Mouse (Mus musculus): ENCODE data around the gene Prkar2b.

Gene Prkar2b

DNA sequence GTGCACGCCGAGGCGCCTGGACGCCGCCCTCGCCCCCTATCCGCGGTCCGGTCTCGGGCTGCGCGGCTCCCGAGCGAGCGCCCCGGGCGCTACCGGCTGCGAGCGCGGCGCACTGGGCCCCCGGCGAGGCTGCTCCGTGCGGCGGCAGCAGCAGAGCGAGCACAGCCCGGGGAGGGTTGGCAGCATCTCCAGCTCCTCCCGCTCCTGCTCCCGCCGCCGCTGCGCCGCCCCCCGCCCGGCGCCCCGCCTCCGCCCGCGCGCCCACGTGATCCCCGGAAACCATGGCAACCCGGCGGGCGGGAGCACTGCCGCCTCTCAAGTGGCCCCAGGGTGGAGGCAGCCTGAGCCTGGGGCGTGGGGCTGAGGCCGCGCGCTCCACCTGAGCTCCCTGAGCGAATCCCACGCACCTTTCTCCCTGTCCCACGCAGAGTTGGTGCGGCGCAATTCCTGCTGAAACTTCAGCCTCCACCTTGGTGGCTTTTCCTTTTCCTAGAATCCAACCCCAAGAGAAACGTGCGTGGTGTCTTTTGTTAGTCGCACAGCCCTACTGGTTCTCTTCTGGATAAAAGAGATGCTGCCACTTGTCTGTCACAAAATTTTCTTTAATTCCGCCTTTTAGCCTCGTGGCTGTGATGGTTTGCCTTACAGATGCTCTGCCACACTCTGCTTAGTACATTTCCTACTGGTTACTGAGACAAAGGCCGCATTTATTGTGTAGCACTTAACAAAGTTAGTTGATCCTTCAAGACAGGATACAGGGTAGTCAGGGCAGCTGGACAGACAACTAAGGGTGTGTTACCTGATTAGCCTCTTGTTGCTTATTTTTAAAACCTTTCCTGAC is at the start of gene Prkar2b:
Gene Prkar2b (minus strand): TSS at position 207 of the 841 bp plus-strand sequence.
- peak; percentile 59 for DNase-seq (ENCODE audit: low spot score)

DNA sequence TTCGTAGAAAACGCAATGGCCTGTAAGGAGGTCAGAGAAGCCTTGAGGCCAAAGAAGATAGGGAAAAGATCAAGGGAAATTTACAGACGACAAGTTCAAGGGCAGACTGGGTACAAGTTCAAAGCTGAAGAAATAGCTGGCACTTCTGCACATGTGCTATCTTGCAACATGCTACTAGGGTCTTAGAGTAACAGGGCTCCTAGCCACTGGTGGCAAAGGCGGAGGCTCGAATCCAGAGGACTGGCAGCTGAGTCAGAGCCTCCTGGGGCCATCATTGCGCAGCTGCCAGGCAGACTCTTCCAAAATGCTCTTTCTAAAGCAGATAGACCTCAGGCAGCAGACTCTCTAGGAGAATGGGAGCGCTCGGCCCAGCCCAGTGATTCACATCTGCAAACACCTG is 48.1 kb upstream of the Prkar2b start:
- DNase-seq (ENCODE audit: low spot score) = no peak

- DNase-seq (ENCODE audit: low spot score) = no peak
Observed at GRCm38 (mm10) chr12:32104955-32105521, 43.9 kb upstream of the Prkar2b start.

DNA sequence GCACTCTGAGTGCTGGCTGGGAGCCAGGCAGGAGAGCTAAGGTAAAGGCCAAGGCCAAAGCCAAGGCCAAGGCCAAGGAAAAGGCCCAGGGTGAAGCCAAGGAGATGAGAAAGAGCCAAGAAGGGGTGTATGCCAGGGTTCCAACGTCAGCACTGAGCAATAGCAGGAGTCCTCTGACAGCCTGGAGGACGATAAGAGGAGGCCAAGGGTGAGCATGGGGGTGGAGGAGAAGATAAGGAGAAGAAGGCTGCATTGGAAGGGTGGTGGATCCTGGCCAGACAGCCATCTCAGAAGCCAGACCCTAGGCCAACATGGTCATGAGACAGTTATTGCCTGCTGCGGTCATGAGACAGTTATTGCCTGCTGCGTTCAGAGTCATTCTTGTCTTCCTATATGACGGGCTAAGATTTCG is 43.4 kb upstream of the Prkar2b start:
- DNase-seq (ENCODE audit: low spot score) = no peak

DNA sequence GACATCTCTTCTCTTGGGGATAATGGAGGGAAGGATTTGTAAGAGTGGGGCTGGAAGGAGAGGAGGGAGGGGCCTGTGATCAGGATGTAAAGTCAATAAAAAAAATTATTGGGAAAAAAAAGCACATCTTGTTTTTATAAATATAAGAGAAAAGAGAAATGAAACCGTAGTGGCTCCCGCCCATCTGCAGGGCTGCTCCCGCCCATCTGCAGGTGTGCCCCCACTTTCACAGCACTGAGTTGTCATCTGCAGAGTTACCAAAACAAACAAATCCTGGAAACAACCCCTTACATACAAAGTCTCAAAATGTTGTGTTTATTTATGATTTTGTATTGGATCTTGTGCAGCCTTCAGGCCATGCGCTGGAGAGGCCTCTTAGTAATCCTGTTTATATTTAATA is 40.2 kb upstream of the Prkar2b start:
- no peak for DNase-seq (ENCODE audit: low spot score)

DNA sequence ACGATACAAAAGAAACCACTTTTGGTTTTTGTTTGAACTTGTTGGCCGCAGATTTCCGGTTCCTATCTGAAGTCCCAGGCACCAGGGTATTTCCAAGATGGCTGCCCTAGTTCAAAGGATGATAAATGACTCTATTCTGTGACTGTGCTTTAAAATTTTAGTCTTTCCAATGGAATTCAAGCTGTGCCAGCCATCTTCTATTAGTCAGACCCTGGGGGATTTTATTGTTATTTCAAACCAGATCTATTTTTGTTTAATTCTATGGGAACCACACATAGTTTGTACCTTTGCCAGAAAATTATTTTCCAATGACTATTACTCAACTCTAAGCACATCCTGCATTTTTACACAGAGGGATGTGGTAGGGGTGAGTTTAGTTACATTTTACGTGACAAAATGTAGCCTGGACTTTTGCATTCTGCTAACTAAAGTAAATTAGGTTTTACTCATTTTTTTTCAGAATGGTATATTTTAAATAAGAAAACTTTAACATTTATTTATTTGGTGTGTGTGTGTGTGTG is 38.6 kb upstream of the Prkar2b start:
- DNase-seq (ENCODE audit: low spot score) = no peak

DNA sequence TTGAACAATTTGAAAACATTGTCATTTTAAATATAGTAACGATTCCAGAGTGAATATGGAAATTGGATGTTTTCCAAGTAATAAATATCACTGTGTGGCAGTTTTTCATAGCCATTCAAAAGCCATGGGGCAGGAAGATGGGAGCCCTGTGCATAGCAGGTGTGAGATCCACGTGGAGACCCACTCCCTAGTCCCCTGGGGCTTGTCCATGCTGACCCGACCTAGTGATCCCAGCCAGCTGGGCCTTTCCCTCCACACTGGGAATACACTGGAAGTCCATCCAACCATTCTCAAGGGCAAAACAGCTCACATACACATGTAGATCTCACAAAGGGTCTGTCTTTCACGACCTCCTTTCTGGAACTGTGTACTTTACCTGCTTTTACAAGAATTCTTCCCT is 37.5 kb upstream of the Prkar2b start:
- DNase-seq (ENCODE audit: low spot score) = no peak

DNA sequence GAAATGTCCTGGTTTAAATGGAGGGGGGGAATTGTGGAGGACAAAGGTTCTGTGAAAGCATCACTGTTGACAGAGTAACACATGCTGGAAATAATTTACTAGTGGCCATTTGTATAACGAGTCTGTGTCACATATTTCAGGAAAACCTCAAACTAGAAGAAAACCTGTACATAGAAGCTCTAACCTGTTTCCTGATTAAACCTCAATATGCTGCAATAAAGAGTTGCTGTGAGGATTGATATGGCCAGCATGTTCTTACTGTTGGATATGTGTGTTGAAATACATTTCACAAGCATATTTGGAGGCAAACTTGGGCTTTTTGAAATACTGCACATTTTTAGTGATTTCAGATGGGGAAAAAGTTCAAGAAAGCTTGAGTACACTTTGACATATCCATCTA is 36.0 kb upstream of the Prkar2b start:
- DNase-seq (ENCODE audit: low spot score) = no peak

DNA sequence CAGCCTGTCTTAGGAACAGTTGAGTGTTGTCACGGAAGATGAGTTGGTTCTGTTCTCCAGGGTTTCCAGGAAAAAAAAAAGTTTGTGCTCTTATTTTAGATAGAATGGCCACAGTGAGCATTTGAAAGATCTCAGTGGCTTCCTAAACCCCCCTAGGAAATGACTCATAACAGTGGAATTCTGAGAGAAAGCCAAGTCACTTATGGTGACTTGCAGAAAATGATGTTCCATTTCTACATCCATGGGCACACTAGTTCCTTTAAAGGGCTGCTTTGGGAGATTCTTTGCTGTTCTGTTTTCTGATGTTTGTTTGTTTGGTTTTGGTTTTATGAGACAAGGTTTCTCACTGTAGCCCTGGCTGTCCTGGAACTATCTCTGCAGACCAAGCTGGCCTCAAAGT is 34.1 kb upstream of the Prkar2b start:
- no peak for DNase-seq (ENCODE audit: low spot score)

- DNase-seq (ENCODE audit: low spot score) = no peak
Observed at GRCm38 (mm10) chr12:32092452-32092851, 31.4 kb upstream of the Prkar2b start.

- no peak for DNase-seq (ENCODE audit: low spot score)
Observed at GRCm38 (mm10) chr12:32088566-32088965, 27.5 kb upstream of the Prkar2b start.

DNA sequence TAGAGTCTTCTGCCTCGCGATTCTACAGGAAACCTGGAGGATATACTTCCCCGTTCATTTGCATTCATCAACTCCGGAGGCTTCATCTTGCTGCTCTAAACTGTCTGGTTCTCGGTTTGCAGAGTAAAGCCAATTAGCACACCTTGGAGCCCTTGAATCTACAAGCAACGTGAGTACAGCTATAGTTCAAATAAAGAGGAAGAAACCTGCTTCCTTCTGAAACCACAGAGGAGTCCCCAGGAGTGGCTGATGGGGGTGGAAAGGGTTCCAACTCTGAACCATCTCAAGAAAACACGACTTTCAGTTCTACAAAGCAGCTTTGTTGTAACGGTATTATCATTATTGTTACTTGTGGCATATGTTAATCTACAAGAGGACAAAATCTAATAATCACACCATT is 26.2 kb upstream of the Prkar2b start:
- DNase-seq (ENCODE audit: low spot score) = no peak

DNA sequence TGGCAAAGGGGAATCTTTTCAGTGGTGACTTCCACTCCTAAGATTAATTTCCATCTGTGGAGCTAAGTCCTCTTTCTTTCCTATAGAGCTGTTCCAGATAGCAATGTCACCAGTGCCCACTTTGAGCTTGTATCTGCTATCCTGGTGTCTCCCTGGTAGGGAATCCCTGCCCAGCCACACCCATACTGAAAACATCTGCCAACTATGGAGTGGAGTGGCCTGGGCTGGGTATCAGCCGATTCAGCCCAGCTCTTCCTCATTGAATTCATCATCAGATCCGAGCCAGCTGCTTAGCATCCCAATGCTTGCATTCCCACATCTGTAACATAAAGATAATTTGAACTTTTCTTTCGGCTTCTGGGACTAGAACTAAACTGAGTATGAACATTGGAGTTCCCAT is 25.8 kb upstream of the Prkar2b start:
- no peak for DNase-seq (ENCODE audit: low spot score)

- DNase-seq (ENCODE audit: low spot score) = no peak
Observed at GRCm38 (mm10) chr12:32085856-32086255, 24.8 kb upstream of the Prkar2b start.

- DNase-seq (ENCODE audit: low spot score) = no peak
Observed at GRCm38 (mm10) chr12:32085189-32085588, 24.1 kb upstream of the Prkar2b start.

- no peak for DNase-seq (ENCODE audit: low spot score)
Observed at GRCm38 (mm10) chr12:32084601-32085000, 23.5 kb upstream of the Prkar2b start.

GRCm38 (mm10) chr12:32080692-32081091 is 19.6 kb upstream of the Prkar2b start:
- DNase-seq (ENCODE audit: low spot score) = no peak

DNA sequence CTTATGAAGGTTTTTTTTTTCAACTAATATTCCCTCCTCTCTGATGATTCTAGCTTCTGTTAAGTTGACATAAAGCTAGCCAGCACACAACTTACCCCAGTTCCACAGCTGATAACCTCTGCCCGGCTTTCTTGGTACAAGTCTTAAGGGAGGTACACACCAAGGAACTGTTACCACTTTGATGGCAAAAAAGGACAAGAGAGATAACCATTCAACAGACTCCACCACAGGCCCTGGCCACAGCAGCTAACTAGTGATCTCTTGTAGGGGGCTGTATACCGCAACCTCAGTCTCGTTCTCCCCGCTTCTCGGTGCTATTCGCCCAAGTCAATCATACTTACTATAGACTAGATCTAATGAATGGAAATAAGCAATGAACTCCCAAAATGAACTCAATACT is 16.3 kb upstream of the Prkar2b start:
- no peak for DNase-seq (ENCODE audit: low spot score)

DNA sequence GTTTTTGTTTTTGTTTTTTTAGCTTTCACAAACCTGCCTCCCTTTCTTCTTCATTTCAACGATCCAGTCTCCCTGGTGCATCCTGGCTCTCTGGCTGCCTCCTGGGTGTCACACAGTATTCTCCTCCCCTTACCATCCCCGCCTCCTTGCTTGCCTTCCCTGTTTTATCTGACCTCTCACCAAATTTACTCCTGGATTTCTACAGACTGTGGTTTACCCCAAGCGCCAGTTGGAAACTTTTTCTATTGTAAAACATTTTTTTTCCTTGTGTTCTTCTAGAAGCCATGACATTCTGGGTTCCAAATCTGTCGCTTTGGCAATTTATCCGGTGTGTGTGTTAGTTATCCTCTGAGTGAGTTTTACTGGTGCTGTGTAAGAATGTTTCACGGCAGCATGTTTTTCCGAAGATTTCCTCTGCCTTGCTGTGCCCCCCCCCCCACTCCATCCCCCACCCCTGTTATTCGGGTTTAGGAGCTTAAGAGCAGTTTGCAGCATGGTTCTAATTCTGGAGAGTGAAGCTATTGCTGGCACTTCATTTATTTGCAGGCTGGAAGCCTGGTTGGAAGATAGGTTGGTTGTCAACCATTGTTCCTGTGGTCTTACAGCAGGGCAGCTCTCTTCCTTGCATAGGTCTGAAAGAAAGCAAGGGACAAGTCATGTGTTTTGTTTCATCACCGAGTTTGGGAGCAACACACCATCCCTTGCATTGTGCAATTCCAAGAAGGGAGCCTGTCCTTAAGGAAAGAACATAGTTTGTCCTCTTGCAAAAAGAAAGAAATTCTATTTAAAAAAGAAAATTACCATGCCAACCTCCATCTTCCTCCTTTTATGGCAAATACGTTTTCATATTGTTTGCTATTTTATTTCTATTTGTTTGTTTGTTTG is 15.0 kb upstream of the Prkar2b start:
- DNase-seq (ENCODE audit: low spot score) = no peak

GRCm38 (mm10) chr12:32074271-32074670 is 13.2 kb upstream of the Prkar2b start:
- DNase-seq (ENCODE audit: low spot score) = no peak

GRCm38 (mm10) chr12:32066004-32066403 is 4.9 kb upstream of the Prkar2b start:
- no peak for DNase-seq (ENCODE audit: low spot score)

DNA sequence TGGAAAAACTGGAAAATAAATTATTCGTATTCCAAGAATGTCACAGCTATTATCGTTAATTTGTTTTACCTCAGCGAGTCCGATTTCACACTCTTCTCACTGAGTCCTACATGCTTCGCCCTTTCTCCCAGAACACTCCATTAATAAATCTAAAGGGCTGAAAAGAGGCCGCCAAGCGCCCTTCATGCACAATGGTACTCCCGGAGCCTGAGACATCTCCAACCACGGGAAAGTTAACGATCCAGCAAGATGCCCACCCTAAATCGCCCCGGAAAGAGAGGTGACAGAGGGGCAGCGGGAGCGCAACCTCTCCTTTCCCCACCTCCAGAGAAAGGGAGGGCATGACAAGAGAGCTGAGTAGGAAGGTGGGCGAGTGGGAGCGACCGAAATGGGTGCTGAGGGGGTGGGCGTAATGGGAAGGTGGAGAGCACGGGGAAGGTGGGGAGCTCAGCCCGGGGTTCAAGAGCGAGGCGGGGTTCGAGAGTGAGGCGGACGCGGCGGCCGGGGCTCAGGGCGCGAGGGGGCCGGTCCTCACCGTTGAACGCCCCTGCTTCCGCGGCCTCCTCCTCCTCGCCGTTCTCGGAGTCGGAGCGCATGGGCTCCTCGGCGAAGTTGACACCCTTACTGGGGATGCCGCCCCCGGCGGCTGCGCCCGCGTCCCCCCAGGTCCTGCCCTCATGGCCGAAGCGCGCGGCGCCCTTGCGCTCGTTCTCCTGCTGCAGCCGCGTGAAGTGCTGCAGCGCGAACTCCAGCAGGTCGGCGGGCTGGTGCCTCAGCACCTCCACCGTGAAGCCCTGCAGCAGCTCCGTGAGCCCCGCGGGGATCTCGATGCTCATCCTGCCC is 628 bp downstream of the Prkar2b start:
- no peak for DNase-seq (ENCODE audit: low spot score)

Measured in layer of hippocampus, adult 9-10 months (tissue).